ENCODE assay signal across 9 mouse cellular contexts in the genomic region with DNA sequence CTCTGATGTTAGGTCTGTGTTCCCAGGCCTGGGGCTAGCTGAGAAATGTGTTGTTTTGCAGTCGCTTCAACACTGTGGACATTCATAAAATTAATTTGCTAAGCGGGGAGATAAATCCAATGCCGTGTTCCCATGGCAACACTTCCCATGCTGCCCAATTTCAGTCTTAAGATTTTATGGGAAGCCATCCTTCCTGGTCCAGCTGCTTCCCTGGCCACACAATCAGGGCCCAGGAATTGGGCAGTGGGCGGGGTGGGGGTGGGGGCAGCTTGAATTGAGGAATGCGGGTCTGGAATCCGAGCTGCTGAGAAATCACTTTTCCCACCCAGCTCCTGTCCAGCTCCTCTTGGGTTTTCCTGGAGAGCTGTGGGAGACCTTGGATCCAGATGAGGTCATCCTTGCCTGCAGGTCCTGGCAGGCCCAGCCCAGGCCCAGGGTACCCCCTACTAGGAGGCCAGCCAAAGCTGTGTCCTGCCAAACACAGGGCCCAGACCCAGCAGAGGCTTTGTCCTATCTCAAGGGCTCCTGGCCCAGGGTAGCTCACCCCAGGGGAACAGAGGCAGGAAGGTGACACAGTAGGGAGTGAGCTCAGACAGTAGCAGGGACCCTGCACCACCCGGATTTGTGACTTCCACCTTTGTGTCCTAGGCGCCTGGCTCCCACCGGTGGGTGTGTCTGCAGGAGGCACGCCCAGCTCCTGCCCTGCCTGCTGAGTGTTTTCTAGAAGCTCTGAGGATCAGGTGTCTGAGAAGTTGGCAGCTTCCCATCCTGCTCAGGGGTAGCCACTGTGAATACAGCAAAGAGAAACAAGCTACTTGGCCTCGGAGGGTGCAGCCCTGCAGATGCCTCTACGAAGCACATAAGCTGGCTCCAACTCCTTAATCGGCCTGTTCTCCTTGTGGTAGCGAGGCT. TPM values are rescaled to one million over a fixed set of nuclear protein-coding genes. Genes with fewer than 3 reads are reported as not detected.
DNase-seq lines count a peak whose midpoint lies in the region; ATAC-seq and TF ChIP-seq lines count a peak whose summit lies in the region.
"Had no signal": no experiment of that assay in that cellular context is flagged by ENCODE, and none has a peak within 500 bp of the region (broad histone marks: within the 10 kb centered on the region; RNA-seq: fewer than 3 reads in every experiment).

No protein-coding gene starts in this region.

- H3K27ac ChIP-seq in forebrain, embryonic 15.5 days (replicated peaks), result peak overlapping the region; percentile 9
- H3K27ac ChIP-seq in hindbrain, postnatal 0 days, result peak overlapping the region; percentile 76
- peak overlapping the region; percentile 76; the same call in 1 of the 2 replicates for H3K27ac ChIP-seq in lung, embryonic 14.5 days (ENCODE audit: low read depth)
- H3K27ac ChIP-seq in stomach, postnatal 0 days (replicated peaks), result 0 out of 2 replicates have a peak overlapping the region, but pooled peaks have one; percentile 35
- H3K27ac ChIP-seq: liver, embryonic 14.5 days had no signal

- no peak overlapping the region for H3K4me2 ChIP-seq in forebrain, embryonic 15.5 days (replicated peaks)
- no peak overlapping the region for H3K4me2 ChIP-seq in hindbrain, postnatal 0 days (ENCODE audit: low read depth, low read length)
- no peak overlapping the region for H3K4me2 ChIP-seq in lung, embryonic 14.5 days
- H3K4me2 ChIP-seq in stomach, postnatal 0 days (replicated peaks; ENCODE audit: low read depth), result no peak overlapping the region

- TF ChIP-seq EP300 in stomach, postnatal 0 days (optimal IDR thresholded peaks at IDR 0.05), result no peak

- H3K4me3 ChIP-seq in forebrain, embryonic 15.5 days, result no peak overlapping the region
- no peak overlapping the region for H3K4me3 ChIP-seq in hindbrain, postnatal 0 days (ENCODE audit: low read length)
- H3K4me3 ChIP-seq in lung, embryonic 14.5 days (ENCODE audit: low read depth, low read length), result no peak overlapping the region
- no peak overlapping the region for H3K4me3 ChIP-seq in stomach, postnatal 0 days (ENCODE audit: low read depth, low read length)

- peaks cover 18% of the 10 kb centered on the region for H3K4me1 ChIP-seq in forebrain, embryonic 15.5 days
- H3K4me1 ChIP-seq in hindbrain, postnatal 0 days (ENCODE audit: insufficient read depth, low read length), result peaks cover 21% of the 10 kb centered on the region
- peaks cover 8% of the 10 kb centered on the region for H3K4me1 ChIP-seq in lung, embryonic 14.5 days (ENCODE audit: insufficient read depth)
- peaks cover 7% of the 10 kb centered on the region; the same call in 1 of the 2 replicates for H3K4me1 ChIP-seq in stomach, postnatal 0 days (replicated peaks; ENCODE audit: control insufficient read depth, insufficient read depth)

- no peak for TF ChIP-seq POLR2A in brain, embryonic 14.5 days (IDR thresholded peaks at IDR 0.05; ENCODE audit: borderline replicate concordance, extremely low read depth, insufficient read depth, insufficient read length, poor library complexity, severe bottlenecking)

- 0 out of 2 replicates have a peak, but pooled peaks have one; percentile 53 for ATAC-seq in forebrain, embryonic 15.5 days (replicated peaks)
- ATAC-seq in hindbrain, postnatal 0 days, result peak; percentile 57
- ATAC-seq in lung, embryonic 14.5 days (ENCODE audit: insufficient read depth), result peak; percentile 75
- peak; percentile 64 for ATAC-seq in stomach, postnatal 0 days (ENCODE audit: low FRiP score, low TSS enrichment)

- H3K9me3 ChIP-seq in forebrain, embryonic 15.5 days, result no peaks in the 10 kb centered on the region
- no peaks in the 10 kb centered on the region for H3K9me3 ChIP-seq in hindbrain, postnatal 0 days (ENCODE audit: low read length)
- no peaks in the 10 kb centered on the region for H3K9me3 ChIP-seq in lung, embryonic 14.5 days (ENCODE audit: low read depth, low read length)
- no peaks in the 10 kb centered on the region for H3K9me3 ChIP-seq in stomach, postnatal 0 days (ENCODE audit: control insufficient read depth, low read length)

- H3K27me3 ChIP-seq in forebrain, embryonic 15.5 days, result no peaks in the 10 kb centered on the region
- no peaks in the 10 kb centered on the region for H3K27me3 ChIP-seq in hindbrain, postnatal 0 days (ENCODE audit: insufficient read depth, low read length)
- H3K27me3 ChIP-seq in lung, embryonic 14.5 days (ENCODE audit: insufficient read depth, low read length), result no peaks in the 10 kb centered on the region
- no peaks in the 10 kb centered on the region for H3K27me3 ChIP-seq in stomach, postnatal 0 days (ENCODE audit: control insufficient read depth, insufficient read depth, low read length)

- peak; percentile 75 for DNase-seq in Muller cell, postnatal 12 days (ENCODE audit: inconsistent ontology term)
- DNase-seq in brain, embryonic 14.5 days (ENCODE audit: low read depth), result peak; percentile 59
- DNase-seq in hindbrain, postnatal 0 days (ENCODE audit: low spot score), result peak; percentile 60
- DNase-seq in lung, embryonic 14.5 days, result peak; percentile 63
- peak; percentile 69 for DNase-seq in stomach, postnatal 0 days (ENCODE audit: low spot score)
- DNase-seq in thymus, postnatal 10 days (ENCODE audit: low spot score in 2 of 2), result no peak
- DNase-seq in left cerebral cortex, postnatal 25 days (ENCODE audit: low spot score in 2 of 2), result no peak

- intact Hi-C loops in left cerebral cortex, postnatal 25 days (cut with DNase I), result no loop called here

- H3K9ac ChIP-seq in forebrain, embryonic 15.5 days (replicated peaks), result no peak overlapping the region
- H3K9ac ChIP-seq in hindbrain, postnatal 0 days (replicated peaks; ENCODE audit: low read length), result 0 out of 2 replicates have a peak overlapping the region, but pooled peaks have one; percentile 9
- H3K9ac ChIP-seq in lung, embryonic 14.5 days, result peak overlapping the region; percentile 20; the same call in 1 of the 2 replicates
- H3K9ac ChIP-seq in stomach, postnatal 0 days (ENCODE audit: low read length), result 0 out of 2 replicates have a peak overlapping the region, but pooled peaks have one; percentile 18
- H3K9ac ChIP-seq: liver, embryonic 14.5 days had no signal

- WGBS in forebrain, embryonic 15.5 days, result 33% methylated on average over 14 of the region's 14 CpGs
- 34% methylated on average over 14 of the region's 14 CpGs for WGBS in hindbrain, postnatal 0 days
- 38% methylated on average over 14 of the region's 14 CpGs for WGBS in lung, embryonic 14.5 days
- WGBS in stomach, postnatal 0 days, result 37% methylated on average over 14 of the region's 14 CpGs

- no peak for TF ChIP-seq CTCF in brain, embryonic 14.5 days (IDR thresholded peaks at IDR 0.05; ENCODE audit: borderline replicate concordance, extremely low read depth, insufficient read depth, insufficient read length)
- TF ChIP-seq CTCF in hindbrain, postnatal 0 days (IDR thresholded peaks at IDR 0.05; ENCODE audit: low read depth), result no peak
- TF ChIP-seq CTCF in lung, embryonic 14.5 days (IDR thresholded peaks at IDR 0.05; ENCODE audit: low read depth), result no peak
- no peak for TF ChIP-seq CTCF in stomach, postnatal 0 days (IDR thresholded peaks at IDR 0.05; ENCODE audit: low read depth)

- peaks cover 9% of the 10 kb centered on the region; the same call in 1 of the 2 replicates for H3K36me3 ChIP-seq in forebrain, embryonic 15.5 days
- peaks cover 9% of the 10 kb centered on the region; the same call in 1 of the 2 replicates for H3K36me3 ChIP-seq in hindbrain, postnatal 0 days (ENCODE audit: insufficient read depth, low read length)
- no peaks in the 10 kb centered on the region for H3K36me3 ChIP-seq in lung, embryonic 14.5 days (ENCODE audit: insufficient read depth)
- H3K36me3 ChIP-seq in stomach, postnatal 0 days (ENCODE audit: control insufficient read depth, insufficient read depth, low read length), result no peaks in the 10 kb centered on the region

RNA-seq across cellular contexts. Expression of a gene that starts 36.5 kb away (rescaled TPM):
- 6.5 and 9.7 TPM in 2 replicates for polyA plus RNA-seq in brain, embryonic 14.5 days (2012; rRNA removed)
- polyA plus RNA-seq in forebrain, embryonic 15.5 days (2015; fragmentation: Nextera tagmentation; extraction: Ambion mirVana), result 13.9 and 17.5 TPM in 2 replicates
- total RNA-seq in hindbrain, postnatal 0 days (2014; rRNA removed), result 49.0 and 54.4 TPM in 2 replicates
- polyA plus RNA-seq in hindbrain, postnatal 0 days (2015; fragmentation: Nextera tagmentation; extraction: Ambion mirVana), result 41.9 and 47.5 TPM in 2 replicates
- polyA plus RNA-seq in lung, embryonic 14.5 days (2014; fragmentation: Nextera tagmentation; extraction: Ambion mirVana), result 40.9 and 46.0 TPM in 2 replicates
- 56.5 and 60.4 TPM in 2 replicates for polyA plus RNA-seq in stomach, postnatal 0 days (2015; fragmentation: Nextera tagmentation; extraction: Ambion mirVana)
- 10 to 100 TPM; 52.5 to 54.9 TPM for total RNA-seq in left cerebral cortex, postnatal 25 days (2021)

Comparison
In these comparisons a context has a peak if more than half of its experiments do, and no peak if none do; other contexts are left out.
1. DNase-seq: peak in Muller cell, postnatal 12 days (single experiment), brain, embryonic 14.5 days (single experiment), hindbrain, postnatal 0 days (single experiment), lung, embryonic 14.5 days (single experiment) and stomach, postnatal 0 days (single experiment); none in thymus, postnatal 10 days (0 of 2) and left cerebral cortex, postnatal 25 days (0 of 2).
2. H3K27ac ChIP-seq: peak in every context shown above with its lines; median percentile 76 in hindbrain, postnatal 0 days; 76 in lung, embryonic 14.5 days; 35 in stomach, postnatal 0 days; 9 in forebrain, embryonic 15.5 days.
3. Peak in every context shown above with its lines, with median percentiles within 50 percentile points of each other: ATAC-seq.